Mouse (Mus musculus) inflammation-experienced regulatory T-cells, adult 6 months (primary cell): ENCODE results near the gene Inafm2. TPM values are rescaled to one million over a fixed set of nuclear protein-coding genes. Genes with fewer than 3 reads are reported as not detected.

Source experiments
- ATAC-seq: one replicate; pipeline ENCODE4 v1.8.0; 2017
- polyA plus RNA-seq, 3 experiments: library from polyadenylated mRNA; unstranded; fragments of 100-300 nt; shearing (Covaris generic); gene quantifications; one replicate each; pipeline ENCODE4 v1.2.1; 2017

The Inafm2 gene
- polyA plus RNA-seq, 3 experiments from 2014 or later: 28.1 to 40.7 (median 28.2) TPM

- ATAC-seq: no peak
These were observed 38.1 kb downstream of the Inafm2 start for GRCm38 (mm10) chr2:118783663-118784062.

GRCm38 (mm10) chr2:118786525-118786924 is 41.0 kb downstream of the Inafm2 start:
- no peak for ATAC-seq

GRCm38 (mm10) chr2:118789501-118789900 is 43.9 kb downstream of the Inafm2 start:
- no peak for ATAC-seq

GRCm38 (mm10) chr2:118790221-118790550 is 44.6 kb downstream of the Inafm2 start:
- ATAC-seq: no peak

- no peak for ATAC-seq
These were observed 45.3 kb downstream of the Inafm2 start for GRCm38 (mm10) chr2:118790551-118791525.

- ATAC-seq: no peak
These were observed 46.2 kb downstream of the Inafm2 start for GRCm38 (mm10) chr2:118791591-118792258.

GRCm38 (mm10) chr2:118792259-118792613 is 46.7 kb downstream of the Inafm2 start:
- ATAC-seq: no peak

- no peak for ATAC-seq
These were observed 48.1 kb downstream of the Inafm2 start for GRCm38 (mm10) chr2:118793636-118794035.

Other genes starting within 250 kb of the Inafm2 start
- gene Bmf, start 196.1 kb upstream of the Inafm2 start, polyA plus RNA-seq: 1 to 10 TPM in 2 of 3 experiments, under 1 TPM in 1; 0.81 to 2.8 (median 1.7) TPM
- 10 to 100 TPM in 1 of 3 experiments, 1 to 10 TPM in 2; 5.4 to 49.0 (median 9.4) TPM for gene Bub1b, start 147.5 kb upstream of the Inafm2 start, polyA plus RNA-seq
- under 1 TPM in 2 of 3 experiments, not detected in 1; 0.15 to 0.60 TPM for gene Pak6, start 82.5 kb upstream of the Inafm2 start, polyA plus RNA-seq
- gene Ankrd63, start 41.8 kb upstream of the Inafm2 start, polyA plus RNA-seq: not detected
- 10 to 100 TPM in 2 of 3 experiments, 1 to 10 TPM in 1; 8.2 to 18.9 (median 18.4) TPM for gene Plcb2, start 17.3 kb upstream of the Inafm2 start, polyA plus RNA-seq
- gene Ccdc9b, start 16.9 kb downstream of the Inafm2 start, polyA plus RNA-seq: under 1 TPM in 2 of 3 experiments, not detected in 1; 0.16 to 0.30 TPM
- not detected for gene Phgr1, start 27.0 kb downstream of the Inafm2 start, polyA plus RNA-seq
- gene Disp2, start 34.0 kb downstream of the Inafm2 start, polyA plus RNA-seq: not detected
- 10 to 100 TPM; 11.9 to 73.4 (median 13.7) TPM for gene Knstrn, start 68.2 kb downstream of the Inafm2 start, polyA plus RNA-seq
- 10 to 100 TPM; 33.1 to 71.6 (median 60.8) TPM for gene Ivd, start 116.2 kb downstream of the Inafm2 start, polyA plus RNA-seq
- gene Bahd1, start 154.6 kb downstream of the Inafm2 start, polyA plus RNA-seq: 1 to 10 TPM; 2.2 to 4.6 (median 4.6) TPM
- 1 to 10 TPM; 1.1 to 1.6 (median 1.5) TPM for gene Chst14, start 180.7 kb downstream of the Inafm2 start, polyA plus RNA-seq